Mouse (Mus musculus): Measurements from ENCODE around the gene Cacna1g. TPM values are rescaled to one million over a fixed set of nuclear protein-coding genes. Genes with fewer than 3 reads are reported as not detected.

Cacna1g gene
- polyA plus RNA-seq, 1 experiment from 2014 or later = 15.1 TPM

DNA sequence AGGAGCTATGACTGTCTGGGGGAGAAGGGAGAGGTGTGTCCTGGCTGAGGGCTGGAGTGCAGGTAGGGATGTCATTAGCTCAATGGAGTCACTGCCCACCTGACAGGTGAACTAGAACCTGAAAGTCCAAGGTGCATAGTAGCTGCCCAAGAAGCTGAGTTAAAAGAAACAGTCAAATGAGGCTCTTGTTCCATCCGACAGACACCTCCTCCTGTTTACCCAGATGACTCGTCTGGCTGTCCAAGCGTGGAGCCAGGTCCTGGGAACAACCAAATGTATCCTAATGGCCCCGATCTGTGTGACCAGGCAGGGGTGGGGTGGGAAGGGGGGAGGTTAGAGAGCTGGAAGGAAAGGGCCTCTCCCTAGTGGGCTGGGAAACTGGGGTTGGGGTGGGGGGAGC is 28.7 kb downstream of the Cacna1g start:
- Histone ChIP-seq H3K27me3 (replicated peaks; ENCODE audit: control insufficient read depth, insufficient read depth, low read length) (no peaks in the 10 kb centered on the region), H3K9me3 (ENCODE audit: control insufficient read depth, low read length) (no peaks in the 10 kb centered on the region), H3K36me3 (ENCODE audit: control insufficient read depth, insufficient read depth, low read length) (peaks cover 7% of the 10 kb centered on the region), H3K4me3 (ENCODE audit: low read length) (no peak overlapping the region), H3K9ac (ENCODE audit: low read depth, low read length) (no peak overlapping the region), H3K4me2 (ENCODE audit: low read length) (no peak overlapping the region), H3K27ac (ENCODE audit: low read depth, low read length) (no peak overlapping the region), H3K4me1 (ENCODE audit: control insufficient read depth, insufficient read depth, low read depth, low read length) (peaks cover 51% of the 10 kb centered on the region)
- no peak for ATAC-seq
- 37% methylated on average over 4 of the region's 4 CpGs for WGBS

GRCm38 (mm10) chr11:94444829-94445228 is 29.2 kb downstream of the Cacna1g start:
- Histone ChIP-seq H3K36me3 (ENCODE audit: control insufficient read depth, insufficient read depth, low read length) (peaks cover 7% of the 10 kb centered on the region), H3K4me2 (ENCODE audit: low read length) (no peak overlapping the region), H3K27me3 (replicated peaks; ENCODE audit: control insufficient read depth, insufficient read depth, low read length) (no peaks in the 10 kb centered on the region), H3K4me3 (ENCODE audit: low read length) (no peak overlapping the region), H3K27ac (ENCODE audit: low read depth, low read length) (no peak overlapping the region), H3K9ac (ENCODE audit: low read depth, low read length) (no peak overlapping the region; the same call in 1 of the 2 replicates), H3K4me1 (ENCODE audit: control insufficient read depth, insufficient read depth, low read depth, low read length) (peaks cover 46% of the 10 kb centered on the region), H3K9me3 (ENCODE audit: control insufficient read depth, low read length) (no peaks in the 10 kb centered on the region)
- no peak for ATAC-seq
- WGBS = 35% methylated on average over 5 of the region's 5 CpGs

DNA sequence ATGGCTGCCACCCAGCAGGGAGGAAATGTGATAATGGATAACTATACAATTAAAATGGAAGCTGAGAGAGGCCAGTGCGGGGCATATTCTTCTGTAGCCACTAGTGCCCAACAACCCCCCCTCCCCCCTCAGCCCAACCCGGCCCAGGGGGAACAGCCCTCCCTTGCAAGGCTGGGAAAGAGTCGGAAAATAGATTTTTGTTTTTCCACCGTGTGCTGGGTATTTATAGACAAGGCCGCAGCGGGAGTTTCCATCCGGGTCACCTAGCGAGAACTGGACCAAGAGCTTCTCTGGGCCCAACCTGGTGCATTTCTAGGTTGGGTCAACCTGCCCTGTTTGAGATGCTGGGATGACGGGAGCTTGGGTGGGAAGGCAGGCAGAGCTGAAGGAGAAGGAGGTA is 32.2 kb downstream of the Cacna1g start:
- Histone ChIP-seq H3K4me3 (ENCODE audit: low read length) (no peak overlapping the region), H3K4me1 (ENCODE audit: control insufficient read depth, insufficient read depth, low read depth, low read length) (peaks cover 36% of the 10 kb centered on the region), H3K36me3 (ENCODE audit: control insufficient read depth, insufficient read depth, low read length) (peaks cover 10% of the 10 kb centered on the region), H3K27ac (ENCODE audit: low read depth, low read length) (no peak overlapping the region; the same call in 1 of the 2 replicates), H3K9me3 (ENCODE audit: control insufficient read depth, low read length) (no peaks in the 10 kb centered on the region), H3K4me2 (ENCODE audit: low read length) (no peak overlapping the region), H3K9ac (ENCODE audit: low read depth, low read length) (no peak overlapping the region), H3K27me3 (replicated peaks; ENCODE audit: control insufficient read depth, insufficient read depth, low read length) (no peaks in the 10 kb centered on the region)
- no peak for ATAC-seq
- WGBS = 50% methylated on average over 9 of the region's 9 CpGs

- H3K9ac ChIP-seq (ENCODE audit: low read depth, low read length) = peak overlapping the region; percentile 10; the same call in 1 of the 2 replicates
- no peaks in the 10 kb centered on the region for H3K9me3 ChIP-seq (ENCODE audit: control insufficient read depth, low read length)
- peak; percentile 57; the same call in 1 of the 2 replicates for ATAC-seq
- no peak overlapping the region for H3K4me3 ChIP-seq (ENCODE audit: low read length)
- no peak overlapping the region for H3K4me2 ChIP-seq (ENCODE audit: low read length)
- WGBS = 24% methylated on average over 7 of the region's 7 CpGs
- H3K27me3 ChIP-seq (replicated peaks; ENCODE audit: control insufficient read depth, insufficient read depth, low read length) = no peaks in the 10 kb centered on the region
- peak overlapping the region; percentile 55 for H3K27ac ChIP-seq (ENCODE audit: low read depth, low read length)
- H3K4me1 ChIP-seq (ENCODE audit: control insufficient read depth, insufficient read depth, low read depth, low read length) = peaks cover 36% of the 10 kb centered on the region
- peaks cover 10% of the 10 kb centered on the region for H3K36me3 ChIP-seq (ENCODE audit: control insufficient read depth, insufficient read depth, low read length)
Measured at GRCm38 (mm10) chr11:94441122-94441521, 32.9 kb downstream of the Cacna1g start.

DNA sequence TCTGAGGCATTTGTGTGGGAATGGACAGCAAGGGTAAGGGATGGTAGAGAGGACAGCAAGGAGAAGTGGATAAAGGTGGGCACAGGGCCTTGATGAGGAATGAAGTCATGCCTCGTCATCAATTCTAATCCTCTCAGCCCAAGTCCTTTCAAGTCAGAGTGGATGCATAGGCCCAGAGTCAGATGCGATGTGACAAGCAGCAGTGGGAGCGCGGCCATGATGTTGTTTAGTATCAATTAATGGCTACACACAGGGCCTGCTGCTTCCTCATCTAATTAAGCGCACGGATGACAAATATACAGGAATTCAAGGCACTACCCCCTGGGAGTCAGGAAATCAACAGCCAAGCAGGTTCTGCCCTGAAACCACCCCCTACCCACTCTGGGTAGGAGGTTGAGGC is 33.6 kb downstream of the Cacna1g start:
- Histone ChIP-seq H3K9me3 (ENCODE audit: control insufficient read depth, low read length) (no peaks in the 10 kb centered on the region), H3K4me2 (ENCODE audit: low read length) (no peak overlapping the region), H3K9ac (ENCODE audit: low read depth, low read length) (no peak overlapping the region), H3K36me3 (ENCODE audit: control insufficient read depth, insufficient read depth, low read length) (peaks cover 10% of the 10 kb centered on the region), H3K27me3 (replicated peaks; ENCODE audit: control insufficient read depth, insufficient read depth, low read length) (no peaks in the 10 kb centered on the region), H3K4me1 (ENCODE audit: control insufficient read depth, insufficient read depth, low read depth, low read length) (peaks cover 31% of the 10 kb centered on the region), H3K4me3 (ENCODE audit: low read length) (no peak overlapping the region), H3K27ac (ENCODE audit: low read depth, low read length) (no peak overlapping the region)
- 0 out of 2 replicates have a peak, but pooled peaks have one; percentile 13 for ATAC-seq
- 46% methylated on average over 6 of the region's 6 CpGs for WGBS

GRCm38 (mm10) chr11:94429011-94429651 is 44.9 kb downstream of the Cacna1g start:
- WGBS = 16% methylated on average over 9 of the region's 9 CpGs
- no peak overlapping the region; the same call in 1 of the 2 replicates for H3K9ac ChIP-seq (ENCODE audit: low read depth, low read length)
- H3K36me3 ChIP-seq (ENCODE audit: control insufficient read depth, insufficient read depth, low read length) = peaks cover 13% of the 10 kb centered on the region

GRCm38 (mm10) chr11:94428091-94428835 is 45.7 kb downstream of the Cacna1g start:
- WGBS = 13% methylated on average over 4 of the region's 4 CpGs
- Histone ChIP-seq H3K36me3 (ENCODE audit: control insufficient read depth, insufficient read depth, low read length) (peaks cover 13% of the 10 kb centered on the region), H3K27me3 (replicated peaks; ENCODE audit: control insufficient read depth, insufficient read depth, low read length) (no peaks in the 10 kb centered on the region), H3K4me2 (ENCODE audit: low read length) (no peak overlapping the region), H3K27ac (ENCODE audit: low read depth, low read length) (peak overlapping the region; percentile 55; the same call in 1 of the 2 replicates), H3K4me3 (ENCODE audit: low read length) (no peak overlapping the region), H3K4me1 (ENCODE audit: control insufficient read depth, insufficient read depth, low read depth, low read length) (peaks cover 29% of the 10 kb centered on the region), H3K9me3 (ENCODE audit: control insufficient read depth, low read length) (no peaks in the 10 kb centered on the region), H3K9ac (ENCODE audit: low read depth, low read length) (no peak overlapping the region; the same call in 1 of the 2 replicates)
- peak; percentile 81 for ATAC-seq

More at GRCm38 (mm10) chr11:94429011-94429651, 44.9 kb downstream of the Cacna1g start:
- 0 out of 2 replicates have a peak, but pooled peaks have one; percentile 24 for ATAC-seq
- H3K9me3 ChIP-seq (ENCODE audit: control insufficient read depth, low read length) = no peaks in the 10 kb centered on the region
- H3K4me2 ChIP-seq (ENCODE audit: low read length) = no peak overlapping the region
- no peaks in the 10 kb centered on the region for H3K27me3 ChIP-seq (replicated peaks; ENCODE audit: control insufficient read depth, insufficient read depth, low read length)
- H3K4me3 ChIP-seq (ENCODE audit: low read length) = no peak overlapping the region
- H3K4me1 ChIP-seq (ENCODE audit: control insufficient read depth, insufficient read depth, low read depth, low read length) = peaks cover 23% of the 10 kb centered on the region
- H3K27ac ChIP-seq (ENCODE audit: low read depth, low read length) = no peak overlapping the region

GRCm38 (mm10) chr11:94425656-94426055 is 48.3 kb downstream of the Cacna1g start:
- Histone ChIP-seq H3K4me3 (ENCODE audit: low read length) (no peak overlapping the region), H3K9me3 (ENCODE audit: control insufficient read depth, low read length) (no peaks in the 10 kb centered on the region), H3K36me3 (ENCODE audit: control insufficient read depth, insufficient read depth, low read length) (peaks cover 5% of the 10 kb centered on the region; the same call in 1 of the 2 replicates), H3K27me3 (replicated peaks; ENCODE audit: control insufficient read depth, insufficient read depth, low read length) (no peaks in the 10 kb centered on the region), H3K9ac (ENCODE audit: low read depth, low read length) (no peak overlapping the region), H3K4me1 (ENCODE audit: control insufficient read depth, insufficient read depth, low read depth, low read length) (peaks cover 32% of the 10 kb centered on the region), H3K27ac (ENCODE audit: low read depth, low read length) (no peak overlapping the region), H3K4me2 (ENCODE audit: low read length) (no peak overlapping the region)
- no peak for ATAC-seq
- 71% methylated on average over 14 of the region's 14 CpGs for WGBS

GRCm38 (mm10) chr11:94425215-94425614 is 48.8 kb downstream of the Cacna1g start:
- Histone ChIP-seq H3K4me2 (ENCODE audit: low read length) (no peak overlapping the region), H3K9me3 (ENCODE audit: control insufficient read depth, low read length) (no peaks in the 10 kb centered on the region), H3K27me3 (replicated peaks; ENCODE audit: control insufficient read depth, insufficient read depth, low read length) (no peaks in the 10 kb centered on the region), H3K4me3 (ENCODE audit: low read length) (no peak overlapping the region), H3K27ac (ENCODE audit: low read depth, low read length) (no peak overlapping the region), H3K4me1 (ENCODE audit: control insufficient read depth, insufficient read depth, low read depth, low read length) (peaks cover 34% of the 10 kb centered on the region), H3K9ac (ENCODE audit: low read depth, low read length) (no peak overlapping the region), H3K36me3 (ENCODE audit: control insufficient read depth, insufficient read depth, low read length) (peaks cover 5% of the 10 kb centered on the region; the same call in 1 of the 2 replicates)
- 55% methylated on average over 5 of the region's 5 CpGs for WGBS
- ATAC-seq = no peak
